Mouse (Mus musculus): ENCODE measurements around the gene Trmt112. TPM values are rescaled to one million over a fixed set of nuclear protein-coding genes. Genes with fewer than 3 reads are reported as not detected.

Trmt112 gene
- total RNA-seq (2023): 127 TPM

DNA sequence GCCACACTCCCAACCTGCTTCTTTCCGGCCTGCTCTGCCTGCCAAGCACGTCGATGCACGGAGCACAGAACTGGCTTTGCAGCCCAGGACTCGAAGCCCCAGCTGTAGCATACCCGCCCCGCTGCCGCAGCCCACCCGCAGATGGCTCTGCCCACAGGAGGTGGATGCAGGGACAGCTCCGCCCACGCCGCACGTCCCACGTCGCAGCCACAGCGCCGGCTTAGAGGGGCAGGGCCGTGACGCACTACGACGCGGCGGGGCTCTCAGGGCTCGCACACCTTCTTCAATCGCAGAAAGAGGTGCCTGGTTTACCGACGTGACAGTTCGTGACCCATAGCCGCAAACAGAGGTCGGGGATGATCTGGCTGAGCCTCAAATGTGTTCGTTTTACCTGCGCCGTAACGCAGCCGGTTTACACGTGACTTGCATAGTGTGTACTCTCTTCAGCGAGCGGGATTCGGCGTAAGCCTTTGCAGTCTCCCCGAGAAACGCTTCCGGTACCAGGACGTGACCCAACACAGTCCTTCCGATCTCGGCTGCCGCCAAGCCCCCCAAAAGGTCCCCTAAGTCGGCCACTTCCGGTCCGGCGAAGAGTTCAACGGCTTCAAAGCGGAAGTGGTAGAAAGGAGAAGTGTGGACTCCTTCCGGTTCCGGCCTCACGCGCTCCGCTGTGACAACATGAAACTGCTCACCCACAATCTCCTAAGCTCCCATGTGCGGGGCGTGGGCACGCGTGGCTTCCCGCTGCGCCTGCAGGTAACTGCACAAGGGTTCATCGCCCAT lies at the start of gene Trmt112, which contains the start of gene Prdx5:
Gene Trmt112 (plus strand): TSS at position 192 of the 783 bp plus-strand sequence.
Gene Prdx5 (minus strand): TSS at position 600 of the 783 bp plus-strand sequence.

DNA sequence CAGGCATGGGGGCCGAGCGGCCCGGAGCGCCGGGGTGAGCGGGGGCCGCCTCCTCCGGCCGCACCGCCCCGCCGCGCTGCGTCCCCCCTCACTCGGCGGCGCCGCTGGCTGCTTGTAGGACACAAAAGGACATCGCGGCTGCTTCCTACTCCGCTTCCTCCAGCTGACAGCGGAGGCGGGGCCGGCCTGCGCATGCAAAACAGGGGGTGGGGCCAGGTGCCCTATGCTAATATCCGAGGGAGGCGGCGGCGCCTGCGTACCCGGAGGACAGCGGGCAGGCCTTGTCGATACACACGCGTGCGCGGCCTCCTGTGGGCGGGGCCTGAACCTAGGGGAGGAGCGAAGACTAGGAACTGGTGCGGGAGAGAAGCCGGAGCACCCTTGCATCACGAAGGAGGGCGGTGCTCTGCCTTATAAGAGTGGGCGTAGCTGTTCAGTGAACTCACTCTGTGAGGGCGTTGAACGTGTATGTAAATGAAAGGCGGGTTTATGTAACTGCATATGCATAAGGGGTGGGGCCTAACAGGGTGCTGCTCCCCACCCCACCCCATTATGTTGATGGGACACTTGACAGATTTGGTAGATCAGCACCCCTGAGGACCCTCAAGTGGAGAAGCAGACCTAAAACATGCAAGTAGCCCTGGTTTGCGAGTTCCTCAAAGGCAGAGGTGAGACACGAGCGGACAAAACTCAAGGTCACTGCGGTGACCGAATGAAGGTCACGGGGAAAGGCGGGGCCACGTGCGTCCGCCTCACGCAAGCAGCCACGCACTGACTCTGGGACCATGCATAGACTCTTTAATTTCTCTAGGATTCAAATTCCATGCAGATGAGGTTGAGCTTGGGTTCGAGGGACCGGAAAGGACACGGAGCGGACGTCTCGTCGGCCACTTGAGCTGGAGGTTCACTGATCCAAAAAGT lies 12.4 kb downstream of the Trmt112 start, which contains the start of gene Esrra:
Gene Esrra (minus strand): TSS at position 167 of the 921 bp plus-strand sequence.

DNA sequence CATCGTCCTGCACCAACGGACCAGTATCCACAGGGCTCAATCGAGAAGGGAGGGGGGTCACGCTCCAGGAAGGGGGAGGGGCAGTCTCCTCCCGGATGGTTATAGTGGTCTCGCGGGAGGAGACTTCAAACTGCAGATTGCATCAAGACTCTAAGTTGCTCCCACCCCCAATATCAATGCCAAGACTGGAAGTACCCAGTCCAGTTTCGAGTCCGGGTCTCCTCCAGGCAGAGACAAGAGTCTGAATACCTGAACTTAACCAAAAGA lies 15.7 kb downstream of the Trmt112 start, which contains the start of gene Catsperz:
Gene Catsperz (minus strand): TSS at position 74 of the 267 bp plus-strand sequence.

DNA sequence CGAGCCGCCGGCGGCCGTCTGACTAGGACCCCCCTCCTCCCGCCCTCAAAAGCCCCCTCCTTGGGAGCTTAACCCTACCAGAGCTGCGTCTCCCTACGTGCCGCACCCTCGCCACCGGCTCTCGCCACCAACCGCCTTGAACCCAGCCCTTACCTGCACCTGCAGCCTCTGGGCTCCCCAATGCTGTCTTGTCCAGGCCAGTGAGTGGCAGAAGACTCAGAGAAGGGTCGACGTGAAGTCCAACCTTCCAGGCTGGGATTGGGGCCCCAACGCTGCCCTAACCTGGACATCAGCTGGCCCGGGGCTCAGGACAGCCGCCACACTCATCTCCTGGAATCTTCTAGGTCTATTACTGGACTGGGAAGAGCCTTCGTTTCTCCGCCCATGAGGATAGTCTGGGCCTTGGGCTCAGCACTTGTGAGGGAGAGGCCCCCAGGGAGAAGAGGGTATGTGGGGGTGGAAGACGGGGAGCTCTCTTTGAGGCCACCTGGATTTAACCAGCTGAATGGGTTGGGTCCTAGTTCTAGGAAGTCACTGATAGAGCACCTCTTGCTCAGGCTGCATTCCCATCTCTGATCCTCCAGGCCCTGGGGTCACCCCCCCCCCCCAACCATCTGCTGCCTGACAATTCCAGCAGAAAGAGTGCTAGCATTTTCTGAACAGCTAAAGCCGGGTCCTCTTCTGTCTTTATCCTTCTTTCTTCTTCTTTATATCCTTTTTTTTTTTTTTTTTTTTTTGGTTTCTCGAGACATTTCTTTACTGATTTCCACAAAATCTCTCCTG lies 24.9 kb downstream of the Trmt112 start, which contains the start of gene Kcnk4:
Gene Kcnk4 (minus strand): TSS at position 321 of the 783 bp plus-strand sequence.

DNA sequence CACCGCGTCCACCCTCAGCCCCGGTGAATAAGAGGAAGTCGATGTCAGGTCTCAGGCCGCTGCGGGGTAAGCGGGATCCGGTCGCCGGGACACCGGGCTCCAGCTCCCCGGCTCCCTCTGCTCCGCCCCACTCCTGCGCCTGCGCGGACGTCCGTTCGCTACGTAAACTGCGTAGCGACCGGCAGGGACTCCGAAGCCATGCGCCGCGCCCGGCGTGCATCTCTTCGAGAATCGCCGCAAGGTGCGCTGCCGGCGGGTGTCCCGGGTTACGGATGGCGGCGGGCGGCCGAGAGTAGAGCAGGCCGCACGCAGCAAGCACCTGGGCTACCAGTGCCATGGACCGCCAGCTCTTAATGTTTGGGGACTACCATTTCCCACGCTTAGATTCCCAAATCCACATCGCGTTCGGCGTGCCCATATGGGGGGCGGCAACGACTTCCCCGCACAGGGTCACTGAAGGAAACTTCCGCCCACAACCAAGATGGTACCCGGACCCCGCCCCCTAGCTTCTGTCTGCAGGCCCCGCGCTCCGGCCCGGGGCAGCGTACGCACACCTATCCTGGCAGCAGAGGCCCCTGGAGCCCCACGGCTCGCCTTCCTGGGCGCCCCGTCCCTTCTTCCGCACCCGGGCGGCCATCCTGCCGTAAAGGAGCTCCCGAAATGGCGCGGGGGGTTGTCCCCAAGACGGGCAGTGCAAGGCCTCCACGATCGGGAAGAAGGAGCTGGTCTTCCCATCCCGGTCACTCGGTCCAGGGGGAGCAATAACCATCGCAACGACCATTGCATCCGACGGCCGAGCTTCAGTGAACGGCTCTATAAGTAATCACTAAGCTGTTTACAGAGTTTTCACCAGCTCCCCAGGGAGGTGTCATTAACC lies 32.1 kb downstream of the Trmt112 start, which contains the start of gene Bad:
Gene Bad (plus strand): TSS at position 490 of the 877 bp plus-strand sequence.

DNA sequence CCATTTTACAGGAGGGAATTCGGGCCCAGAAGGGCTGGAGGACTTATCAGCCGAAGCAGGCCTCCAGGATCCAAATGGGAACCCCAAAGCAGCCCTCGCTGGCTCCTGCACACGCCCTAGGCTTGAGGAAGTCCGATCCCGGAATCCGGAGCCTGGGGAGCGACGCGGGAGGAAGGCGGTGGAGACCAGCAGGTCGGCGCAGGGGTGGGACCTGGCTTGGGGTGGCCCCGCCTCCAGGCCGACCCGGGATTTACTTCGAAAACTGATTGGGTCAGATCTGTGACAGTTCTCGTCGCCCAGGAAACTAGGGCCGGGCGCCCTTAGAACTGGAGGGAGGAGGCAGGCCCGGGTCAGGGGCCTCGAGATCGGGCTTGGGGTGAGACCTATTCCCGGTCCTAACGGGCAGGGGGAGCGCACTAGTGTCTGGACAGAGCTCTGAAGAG lies 32.8 kb downstream of the Trmt112 start, which contains the start of gene Gpr137:
Gene Gpr137 (minus strand): TSS at position 232 of the 443 bp plus-strand sequence.

Other genes starting within 250 kb of the Trmt112 start
- gene Rps6ka4, start 69.1 kb upstream of the Trmt112 start, total RNA-seq (2023): 23.8 TPM
- 89.2 TPM for gene Ccdc88b, start 51.5 kb upstream of the Trmt112 start, total RNA-seq (2023)
- gene Prdx5, start 408 bp downstream of the Trmt112 start, total RNA-seq (2023): 59.7 TPM
- 26.2 TPM for gene Esrra, start 12.1 kb downstream of the Trmt112 start, total RNA-seq (2023)
- gene Catsperz, start 15.7 kb downstream of the Trmt112 start, total RNA-seq (2023): not detected
- not detected for gene Kcnk4, start 24.8 kb downstream of the Trmt112 start, total RNA-seq (2023)
- 7.8 TPM for gene Bad, start 32.2 kb downstream of the Trmt112 start, total RNA-seq (2023)
- 6.1 TPM for gene Gpr137, start 32.8 kb downstream of the Trmt112 start, total RNA-seq (2023)
- gene Ppp1r14b, start 65.3 kb downstream of the Trmt112 start, total RNA-seq (2023): 120 TPM
- gene Plcb3, start 66.8 kb downstream of the Trmt112 start, total RNA-seq (2023): 6.9 TPM
- gene Fkbp2, start 70.8 kb downstream of the Trmt112 start, total RNA-seq (2023): 14.8 TPM
- 15.2 TPM for gene Vegfb, start 78.0 kb downstream of the Trmt112 start, total RNA-seq (2023)
- gene Dnajc4, start 82.9 kb downstream of the Trmt112 start, total RNA-seq (2023): 17.2 TPM
- gene Nudt22, start 86.4 kb downstream of the Trmt112 start, total RNA-seq (2023): 6.0 TPM
- 4.3 TPM for gene Trpt1, start 86.4 kb downstream of the Trmt112 start, total RNA-seq (2023)
- 152 TPM for gene Fermt3, start 109.8 kb downstream of the Trmt112 start, total RNA-seq (2023)
- gene Stip1, start 130.3 kb downstream of the Trmt112 start, total RNA-seq (2023): 117 TPM
- 12.3 TPM for gene Macrod1, start 147.1 kb downstream of the Trmt112 start, total RNA-seq (2023)
- gene Flrt1, start 196.0 kb downstream of the Trmt112 start, total RNA-seq (2023): not detected